Mouse (Mus musculus) liver, embryonic 13.5 days (tissue): Measurements from ENCODE around the gene Sec24d. TPM values are rescaled to one million over a fixed set of nuclear protein-coding genes. Genes with fewer than 3 reads are reported as not detected.
"Not testable (repeated sequence)": the region's sequence is repeated elsewhere in the genome, so short reads cannot be mapped to it uniquely, and the experiment has no call there.

Source experiments
- ATAC-seq: fragments of 200-750 bp; cut with Nextera tagmentation; 2 replicates; pipeline ENCODE4 v1.8.0; 2017; ENCODE audit warnings: low read depth, mild to moderate bottlenecking, moderate number of reproducible peaks, moderate library complexity
- DNase-seq: peaks from one replicate; pipeline ENCODE4 v3.0.0; 2022
- H3K27ac ChIP-seq: fragments of 300-500 bp; sonication (generic); 2 replicates; pipeline ENCODE4 v1.5.1; 2015; ENCODE audit warnings: moderate library complexity, mild to moderate bottlenecking, inconsistent platforms
- H3K27me3 ChIP-seq: fragments of 300-500 bp; sonication (generic); 2 replicates; pipeline ENCODE4 v1.6.1; 2015; ENCODE audit warnings: mild to moderate bottlenecking, inconsistent platforms
- H3K36me3 ChIP-seq: fragments of 300-500 bp; sonication (generic); 2 replicates; pipeline ENCODE4 v1.6.1; 2015; ENCODE audit warnings: mild to moderate bottlenecking, inconsistent platforms
- H3K4me1 ChIP-seq: fragments of 300-500 bp; sonication (generic); replicated peaks from 2 replicates; pipeline ENCODE4 v1.6.1; 2015; ENCODE audit warnings: inconsistent platforms
- H3K4me2 ChIP-seq: fragments of 300-500 bp; sonication (generic); 2 replicates; pipeline ENCODE4 v1.6.1; 2015; ENCODE audit warnings: inconsistent platforms, mild to moderate bottlenecking, moderate library complexity
- H3K4me3 ChIP-seq: fragments of 300-500 bp; sonication (generic); replicated peaks from 2 replicates; pipeline ENCODE4 v1.5.1; 2015; ENCODE audit warnings: mild to moderate bottlenecking, inconsistent platforms
- H3K9ac ChIP-seq: fragments of 300-500 bp; sonication (generic); 2 replicates; pipeline ENCODE4 v1.6.1; 2015; ENCODE audit warnings: mild to moderate bottlenecking, inconsistent platforms
- H3K9me3 ChIP-seq: fragments of 300-500 bp; sonication (generic); replicated peaks from 2 replicates; pipeline ENCODE4 v1.6.1; 2016; ENCODE audit warnings: inconsistent platforms
- WGBS: fragments of 180-500 bp; shearing (Covaris S2); methylation state at CpG from one replicate; pipeline ENCODE4 v1.1.7; 2015; ENCODE audit not compliant: insufficient replicate concordance; 5-methylcytosine and 5-hydroxymethylcytosine counted together
- polyA plus RNA-seq: library from polyadenylated mRNA; unstranded; fragments of >200 nt; fragmentation: Nextera tagmentation; extraction: Ambion mirVana; gene quantifications from 2 replicates; pipeline ENCODE4 v1.2.1, GENCODE M21; 2015

Gene Sec24d
- polyA plus RNA-seq, 1 experiment from 2014 or later, result 14.1 TPM

GRCm38 (mm10) chr3:123371766-123372535 lies 104.7 kb downstream of the Sec24d start:
- no peaks in the 10 kb centered on the region for H3K4me1 ChIP-seq
- no peak overlapping the region for H3K9ac ChIP-seq
- peaks cover 60% of the 10 kb centered on the region for H3K36me3 ChIP-seq
- 0 out of 2 replicates have a peak, but pooled peaks have one; percentile 60 for ATAC-seq
- H3K4me2 ChIP-seq, result no peak overlapping the region
- H3K27ac ChIP-seq, result no peak overlapping the region
- 52% methylated on average over 11 of the region's 11 CpGs for WGBS
- no peaks in the 10 kb centered on the region for H3K27me3 ChIP-seq
- peak; percentile 3 for DNase-seq
- no peaks in the 10 kb centered on the region for H3K9me3 ChIP-seq
- H3K4me3 ChIP-seq, result no peak overlapping the region

GRCm38 (mm10) chr3:123376562-123376961 lies 109.3 kb downstream of the Sec24d start:
- ATAC-seq (no peak), DNase-seq (no peak)
- peaks cover 58% of the 10 kb centered on the region for H3K36me3 ChIP-seq
- no peak overlapping the region for H3K4me3 ChIP-seq
- 67% methylated on average over 3 of the region's 3 CpGs for WGBS
- H3K9ac ChIP-seq, result no peak overlapping the region
- no peaks in the 10 kb centered on the region for H3K4me1 ChIP-seq
- H3K9me3 ChIP-seq, result no peaks in the 10 kb centered on the region
- H3K27ac ChIP-seq, result no peak overlapping the region
- no peak overlapping the region for H3K4me2 ChIP-seq
- no peaks in the 10 kb centered on the region for H3K27me3 ChIP-seq

GRCm38 (mm10) chr3:123384435-123384834 lies 117.2 kb downstream of the Sec24d start:
- peak overlapping the region; percentile 77 for H3K4me2 ChIP-seq
- WGBS, result 81% methylated on average over 7 of the region's 7 CpGs
- peaks cover 22% of the 10 kb centered on the region for H3K36me3 ChIP-seq
- peak overlapping the region; percentile 88 for H3K9ac ChIP-seq
- H3K9me3 ChIP-seq, result no peaks in the 10 kb centered on the region
- H3K27me3 ChIP-seq, result no peaks in the 10 kb centered on the region
- ATAC-seq (no peak), DNase-seq (no peak)
- peaks cover 20% of the 10 kb centered on the region for H3K4me1 ChIP-seq
- no peak overlapping the region for H3K27ac ChIP-seq
- peak overlapping the region; percentile 82 for H3K4me3 ChIP-seq

GRCm38 (mm10) chr3:123385118-123385485 lies 117.8 kb downstream of the Sec24d start:
- no peak for ATAC-seq
- Histone ChIP-seq H3K4me3 (peak overlapping the region; percentile 82), H3K36me3 (peaks cover 16% of the 10 kb centered on the region), H3K27ac (peak overlapping the region; percentile 86), H3K9ac (peak overlapping the region; percentile 88), H3K4me1 (peaks cover 20% of the 10 kb centered on the region), H3K9me3 (no peaks in the 10 kb centered on the region), H3K4me2 (peak overlapping the region; percentile 77), H3K27me3 (no peaks in the 10 kb centered on the region)
- WGBS, result 5% methylated on average over 6 of the region's 6 CpGs
- DNase-seq, result no peak

GRCm38 (mm10) chr3:123385486-123386156 lies 118.4 kb downstream of the Sec24d start, which contains the start of gene Mettl14:
Gene Mettl14 (minus strand): TSS chr3:123386108.
- ATAC-seq (peak; percentile 100), DNase-seq (peak; percentile 95)
- whole genome bisulfite sequencing, result under 1% methylated on average over 40 of the region's 41 CpGs
- Histone ChIP-seq H3K4me2 (peak within 1 kb of the TSS; percentile 77), H3K4me1 (peaks cover 20% of the 10 kb centered on the region), H3K36me3 (peaks cover 14% of the 10 kb centered on the region), H3K9me3 (no peaks in the 10 kb centered on the region), H3K4me3 (peak within 1 kb of the TSS; percentile 82), H3K9ac (peak within 1 kb of the TSS; percentile 88), H3K27ac (peak within 1 kb of the TSS; percentile 86), H3K27me3 (no peaks in the 10 kb centered on the region)

GRCm38 (mm10) chr3:123386157-123386780 lies 119.0 kb downstream of the Sec24d start:
- peaks cover 20% of the 10 kb centered on the region for H3K4me1 ChIP-seq
- H3K4me3 ChIP-seq, result peak overlapping the region; percentile 82
- H3K4me2 ChIP-seq, result peak overlapping the region; percentile 77
- H3K27me3 ChIP-seq, DNase-seq, H3K9me3 ChIP-seq, H3K36me3 ChIP-seq: not testable (repeated sequence)
- H3K9ac ChIP-seq, result peak overlapping the region; percentile 75
- ATAC-seq, result peak; percentile 61
- 8% methylated on average over 12 of the region's 12 CpGs for WGBS
- peak overlapping the region; percentile 86 for H3K27ac ChIP-seq

GRCm38 (mm10) chr3:123391180-123391579 lies 123.9 kb downstream of the Sec24d start:
- no peak for ATAC-seq
- no peaks in the 10 kb centered on the region for H3K36me3 ChIP-seq
- no peak overlapping the region for H3K27ac ChIP-seq
- no peak for DNase-seq
- H3K9ac ChIP-seq, result no peak overlapping the region
- H3K4me3 ChIP-seq, result no peak overlapping the region
- H3K4me1 ChIP-seq, result no peaks in the 10 kb centered on the region
- H3K9me3 ChIP-seq, result no peaks in the 10 kb centered on the region
- 0 out of 2 replicates have a peak, but pooled peaks cover 2% of the 10 kb centered on the region for H3K27me3 ChIP-seq
- WGBS, result 62% methylated on average over 4 of the region's 4 CpGs
- no peak overlapping the region for H3K4me2 ChIP-seq

- 71% methylated on average over 5 of the region's 5 CpGs for WGBS
- Histone ChIP-seq H3K4me2 (no peak overlapping the region), H3K9me3 (no peaks in the 10 kb centered on the region), H3K36me3 (no peaks in the 10 kb centered on the region), H3K9ac (no peak overlapping the region), H3K4me1 (no peaks in the 10 kb centered on the region), H3K27me3 (0 out of 2 replicates have a peak, but pooled peaks cover 2% of the 10 kb centered on the region), H3K27ac (no peak overlapping the region), H3K4me3 (no peak overlapping the region)
- DNase-seq (no peak), ATAC-seq (no peak)
Measured at GRCm38 (mm10) chr3:123395611-123396010, 128.4 kb downstream of the Sec24d start.

- no peak for ATAC-seq
- H3K4me2 ChIP-seq, result no peak overlapping the region
- DNase-seq, result no peak
- no peak overlapping the region for H3K27ac ChIP-seq
- H3K36me3 ChIP-seq, result no peaks in the 10 kb centered on the region
- H3K4me3 ChIP-seq, result no peak overlapping the region
- no peaks in the 10 kb centered on the region for H3K4me1 ChIP-seq
- H3K9me3 ChIP-seq, result no peaks in the 10 kb centered on the region
- 0 out of 2 replicates have a peak, but pooled peaks cover under 1% of the 10 kb centered on the region for H3K27me3 ChIP-seq
- H3K9ac ChIP-seq, result no peak overlapping the region
- 61% methylated on average over 9 of the region's 9 CpGs for WGBS
Measured at GRCm38 (mm10) chr3:123397562-123398481, 130.6 kb downstream of the Sec24d start.

GRCm38 (mm10) chr3:123404945-123405344 lies 137.7 kb downstream of the Sec24d start:
- Histone ChIP-seq H3K4me2 (no peak overlapping the region), H3K4me3 (no peak overlapping the region), H3K4me1 (0 out of 2 replicates have a peak, but pooled peaks cover 3% of the 10 kb centered on the region), H3K36me3 (no peaks in the 10 kb centered on the region), H3K27ac (no peak overlapping the region), H3K9me3 (no peaks in the 10 kb centered on the region), H3K9ac (no peak overlapping the region), H3K27me3 (no peaks in the 10 kb centered on the region)
- 34% methylated on average over 3 of the region's 3 CpGs for WGBS
- no peak for DNase-seq
- peak; percentile 92 for ATAC-seq
